Mouse (Mus musculus) stomach, embryonic 14.5 days (tissue): Measurements from ENCODE around the gene Safb. TPM values are rescaled to one million over a fixed set of nuclear protein-coding genes. Genes with fewer than 3 reads are reported as not detected.

Source experiments
- ATAC-seq: fragments of 200-750 bp; cut with Nextera tagmentation; 2 replicates; pipeline ENCODE4 v1.8.0; 2017; ENCODE audit warnings: low read depth, moderate TSS enrichment; ENCODE audit not compliant: insufficient number of reproducible peaks, insufficient read depth, low FRiP score
- H3K27ac ChIP-seq: fragments of 300-500 bp; sonication (generic); 2 replicates; pipeline ENCODE4 v1.5.1; 2014; ENCODE audit warnings: mild to moderate bottlenecking, low read length, moderate library complexity, mixed read lengths
- H3K27me3 ChIP-seq: fragments of 300-500 bp; sonication (generic); 2 replicates; pipeline ENCODE4 v1.6.1; 2014; ENCODE audit warnings: low read length, control low read depth, mixed read lengths; ENCODE audit not compliant: control insufficient read depth, insufficient read depth
- H3K36me3 ChIP-seq: fragments of 300-500 bp; sonication (generic); 2 replicates; pipeline ENCODE4 v1.6.1; 2014; ENCODE audit warnings: mild to moderate bottlenecking, control low read depth, low read length, moderate library complexity, mixed read lengths; ENCODE audit not compliant: control insufficient read depth, insufficient read depth
- H3K4me1 ChIP-seq: fragments of 300-500 bp; sonication (generic); 2 replicates; pipeline ENCODE4 v1.6.1; 2014; ENCODE audit warnings: low read length, control low read depth, mixed read lengths; ENCODE audit not compliant: control insufficient read depth, insufficient read depth
- H3K4me2 ChIP-seq: fragments of 300-500 bp; sonication (generic); replicated peaks from 2 replicates; pipeline ENCODE4 v1.6.1; 2014; ENCODE audit warnings: low read depth, low read length, control low read depth
- H3K4me3 ChIP-seq: fragments of 300-500 bp; sonication (generic); 2 replicates; pipeline ENCODE4 v1.5.1; 2014; ENCODE audit warnings: low read depth, low read length, control low read depth
- H3K9ac ChIP-seq: fragments of 300-500 bp; sonication (generic); replicated peaks from 2 replicates; pipeline ENCODE4 v1.6.1; 2014; ENCODE audit warnings: low read depth, mild to moderate bottlenecking, control low read depth, low read length, moderate library complexity, mixed read lengths
- H3K9me3 ChIP-seq: fragments of 300-500 bp; sonication (generic); 2 replicates; pipeline ENCODE4 v1.6.1; 2016; ENCODE audit warnings: low read depth, low read length, control low read depth; ENCODE audit not compliant: control insufficient read depth
- WGBS: fragments of 180-500 bp; shearing (Covaris S2); extraction: QIAGEN DNeasy Blood & Tissue Kit; methylation state at CpG from one replicate; pipeline ENCODE4 v1.1.7; 2014; 5-methylcytosine and 5-hydroxymethylcytosine counted together
- polyA plus RNA-seq: library from polyadenylated mRNA; unstranded; fragments of >200 nt; fragmentation: Nextera tagmentation; extraction: Ambion mirVana; gene quantifications from 2 replicates; pipeline ENCODE4 v1.2.1, GENCODE M21; 2014

Safb gene
- 75.4 and 86.5 TPM in 2 replicates for polyA plus RNA-seq

- Histone ChIP-seq H3K4me1 (peaks cover 24% of the 10 kb centered on the region), H3K9ac (peak within 1 kb of the TSS; percentile 87), H3K4me2 (peak within 1 kb of the TSS; percentile 88), H3K4me3 (peak within 1 kb of the TSS; percentile 96), H3K27me3 (no peaks in the 10 kb centered on the region), H3K27ac (peak within 1 kb of the TSS; percentile 95), H3K36me3 (peaks cover 62% of the 10 kb centered on the region), H3K9me3 (no peaks in the 10 kb centered on the region)
- peak; percentile 95 for ATAC-seq
- WGBS: under 1% methylated on average over 93 of the region's 101 CpGs
Measured at GRCm38 (mm10) chr17:56584257-56585130, at the start of gene Safb, which contains the start of gene Safb2. Safb (plus strand) TSS chr17:56584825. Safb2 (minus strand) TSS chr17:56584585.

- no peaks in the 10 kb centered on the region for H3K36me3 ChIP-seq
- no peak overlapping the region for H3K9ac ChIP-seq
- no peaks in the 10 kb centered on the region for H3K9me3 ChIP-seq
- no peak overlapping the region for H3K4me2 ChIP-seq
- H3K27me3 ChIP-seq: no peaks in the 10 kb centered on the region
- 59% methylated on average over 14 of the region's 14 CpGs for WGBS
- no peak for ATAC-seq
- no peak overlapping the region for H3K27ac ChIP-seq
- H3K4me3 ChIP-seq: no peak overlapping the region
- 0 out of 2 replicates have a peak, but pooled peaks cover 3% of the 10 kb centered on the region for H3K4me1 ChIP-seq
Measured at GRCm38 (mm10) chr17:56536192-56536591, 48.4 kb upstream of the Safb start.

GRCm38 (mm10) chr17:56536874-56537273 is 47.8 kb upstream of the Safb start:
- Histone ChIP-seq H3K36me3 (no peaks in the 10 kb centered on the region), H3K9ac (no peak overlapping the region), H3K4me3 (no peak overlapping the region), H3K27ac (no peak overlapping the region), H3K9me3 (no peaks in the 10 kb centered on the region), H3K4me2 (no peak overlapping the region), H3K4me1 (0 out of 2 replicates have a peak, but pooled peaks cover 3% of the 10 kb centered on the region), H3K27me3 (no peaks in the 10 kb centered on the region)
- 71% methylated on average over 3 of the region's 3 CpGs for WGBS
- no peak for ATAC-seq

- ATAC-seq: no peak
- H3K4me3 ChIP-seq: no peak overlapping the region
- H3K36me3 ChIP-seq: no peaks in the 10 kb centered on the region
- no peaks in the 10 kb centered on the region for H3K9me3 ChIP-seq
- H3K9ac ChIP-seq: no peak overlapping the region
- H3K4me1 ChIP-seq: 0 out of 2 replicates have a peak, but pooled peaks cover 3% of the 10 kb centered on the region
- H3K4me2 ChIP-seq: no peak overlapping the region
- H3K27ac ChIP-seq: no peak overlapping the region
- no peaks in the 10 kb centered on the region for H3K27me3 ChIP-seq
- WGBS: 42% methylated on average over 8 of the region's 8 CpGs
Measured at GRCm38 (mm10) chr17:56537912-56538311, 46.7 kb upstream of the Safb start.

GRCm38 (mm10) chr17:56540562-56540975 is 44.1 kb upstream of the Safb start:
- Histone ChIP-seq H3K36me3 (no peaks in the 10 kb centered on the region), H3K27ac (no peak overlapping the region), H3K4me2 (no peak overlapping the region), H3K9me3 (no peaks in the 10 kb centered on the region), H3K9ac (no peak overlapping the region), H3K4me1 (0 out of 2 replicates have a peak, but pooled peaks cover 3% of the 10 kb centered on the region), H3K4me3 (no peak overlapping the region), H3K27me3 (no peaks in the 10 kb centered on the region)
- ATAC-seq: peak; percentile 87
- WGBS: 23% methylated on average over 6 of the region's 6 CpGs

GRCm38 (mm10) chr17:56542736-56543135 is 41.9 kb upstream of the Safb start:
- 62% methylated on average over 8 of the region's 8 CpGs for WGBS
- H3K4me2 ChIP-seq: no peak overlapping the region
- no peak overlapping the region for H3K4me3 ChIP-seq
- H3K27ac ChIP-seq: no peak overlapping the region
- no peaks in the 10 kb centered on the region for H3K9me3 ChIP-seq
- no peak overlapping the region for H3K9ac ChIP-seq
- no peaks in the 10 kb centered on the region for H3K4me1 ChIP-seq
- ATAC-seq: no peak
- no peaks in the 10 kb centered on the region for H3K27me3 ChIP-seq
- H3K36me3 ChIP-seq: no peaks in the 10 kb centered on the region

GRCm38 (mm10) chr17:56543684-56544224 is 40.9 kb upstream of the Safb start:
- no peaks in the 10 kb centered on the region for H3K27me3 ChIP-seq
- no peak overlapping the region for H3K9ac ChIP-seq
- no peak overlapping the region for H3K4me3 ChIP-seq
- 71% methylated on average over 3 of the region's 3 CpGs for WGBS
- no peak overlapping the region for H3K27ac ChIP-seq
- ATAC-seq: no peak
- H3K4me1 ChIP-seq: no peaks in the 10 kb centered on the region
- H3K9me3 ChIP-seq: no peaks in the 10 kb centered on the region
- H3K36me3 ChIP-seq: no peaks in the 10 kb centered on the region
- no peak overlapping the region for H3K4me2 ChIP-seq

- Histone ChIP-seq H3K4me2 (no peak overlapping the region), H3K4me3 (no peak overlapping the region), H3K36me3 (no peaks in the 10 kb centered on the region), H3K9ac (no peak overlapping the region), H3K27ac (no peak overlapping the region), H3K9me3 (no peaks in the 10 kb centered on the region), H3K4me1 (no peaks in the 10 kb centered on the region), H3K27me3 (no peaks in the 10 kb centered on the region)
- 74% methylated on average over 7 of the region's 7 CpGs for WGBS
- no peak for ATAC-seq
Measured at GRCm38 (mm10) chr17:56544699-56545387, 39.8 kb upstream of the Safb start.
